Mouse (Mus musculus) right cerebral cortex, adult 18-20 months (tissue): ENCODE results near the gene Klf4.

Experiments used
- DNase-seq: peaks from one replicate; pipeline ENCODE4 v3.0.0; 2022; ENCODE audit warnings: mixed read lengths

The Klf4 gene

DNA sequence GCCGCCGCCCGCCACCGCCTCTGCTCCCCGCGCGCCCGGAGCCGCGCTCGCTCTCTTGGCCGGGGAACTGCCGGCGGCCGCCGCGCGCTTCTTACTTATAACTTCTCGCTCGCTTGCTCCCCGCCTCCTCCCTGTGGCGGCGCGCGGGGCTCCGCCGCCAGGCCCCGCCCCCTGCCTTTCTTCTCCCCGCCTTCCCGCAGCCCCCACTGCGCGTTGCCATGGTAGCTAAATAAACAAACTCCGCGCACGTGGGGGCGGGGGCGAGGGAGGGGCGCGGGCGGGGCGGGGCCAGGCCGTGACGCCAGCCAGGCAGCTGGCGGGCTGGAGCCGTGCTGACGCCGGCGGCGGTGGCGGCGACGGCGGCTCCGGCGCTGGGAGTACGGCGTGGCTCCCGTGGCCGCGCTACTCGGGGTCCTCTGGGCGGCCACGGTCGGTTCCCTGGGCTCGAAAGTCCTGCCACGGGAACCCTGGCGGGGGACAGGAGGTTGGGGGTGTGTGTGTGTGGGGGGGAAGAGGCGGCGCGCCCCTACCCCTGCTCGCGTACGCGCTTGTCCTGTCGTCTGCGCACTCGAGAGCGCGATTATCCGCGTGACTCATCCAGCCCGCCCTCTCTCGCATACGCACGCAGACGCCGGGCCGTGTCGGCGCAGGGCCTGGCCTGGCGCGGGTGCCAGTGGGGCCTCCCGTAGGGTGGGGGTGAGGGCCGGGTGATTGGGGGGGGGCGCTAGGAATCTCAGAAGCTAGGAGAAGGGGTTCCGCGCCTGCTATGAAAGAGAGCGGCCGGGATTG is at the start of gene Klf4:
Gene Klf4 (minus strand): TSS at position 60 of the 789 bp plus-strand sequence.
- peak; percentile 92 for DNase-seq

DNA sequence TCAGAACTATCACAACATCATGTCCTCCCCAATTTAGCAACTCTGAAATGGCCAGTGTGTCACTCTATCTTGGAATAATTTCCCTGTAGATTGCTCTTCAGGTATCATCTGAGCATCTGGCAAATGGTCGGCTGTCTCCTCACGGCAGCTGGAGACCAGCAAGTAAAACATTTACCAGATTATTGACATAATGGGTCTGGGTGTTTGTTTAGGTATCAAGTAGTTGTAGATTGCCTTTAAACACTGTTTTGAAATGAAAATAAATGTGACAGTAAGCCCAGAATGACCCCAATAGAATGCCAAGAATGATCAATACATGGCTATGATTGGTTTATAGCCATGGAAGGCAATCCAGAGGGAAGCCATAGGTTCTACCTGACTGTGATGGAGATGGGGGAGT is 39.2 kb upstream of the Klf4 start:
- no peak for DNase-seq

DNA sequence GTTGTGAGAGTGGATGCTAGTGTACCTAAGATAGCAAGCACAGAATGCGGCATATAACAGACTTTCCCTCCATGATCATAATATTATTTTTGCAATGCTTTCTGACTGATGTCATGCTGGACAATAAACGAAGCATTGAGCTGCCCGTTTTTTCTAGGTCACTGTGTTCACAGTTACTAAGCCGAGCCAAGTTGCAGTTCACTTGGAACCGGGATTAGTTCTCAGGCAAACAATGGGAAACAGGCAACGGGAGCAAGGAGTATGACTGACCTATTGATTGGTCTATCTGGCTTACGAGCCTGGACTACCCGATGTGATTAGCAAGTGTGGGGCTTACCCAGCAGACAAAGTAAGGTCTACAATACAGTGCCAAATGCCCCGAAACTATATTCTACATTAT is 35.7 kb upstream of the Klf4 start:
- DNase-seq = no peak

DNA sequence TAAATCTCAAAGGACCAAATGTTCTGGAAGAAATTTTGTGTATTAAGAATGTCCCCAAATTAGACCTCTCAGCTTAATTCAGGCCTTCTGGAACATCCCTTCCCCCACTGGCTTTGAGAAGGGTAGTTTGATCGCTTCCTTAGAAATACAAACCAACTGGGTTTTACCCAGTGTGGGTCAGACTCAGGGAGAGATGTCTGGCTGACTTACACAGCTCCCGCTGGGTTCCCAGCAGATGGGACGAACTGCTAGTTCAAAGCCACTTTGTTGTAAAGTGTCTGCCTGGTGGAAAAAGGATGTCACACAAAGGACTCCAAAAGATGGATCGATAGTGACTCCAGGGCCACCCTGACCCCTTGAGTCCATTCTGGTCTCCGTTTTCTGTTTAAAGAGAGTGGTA is 35.3 kb upstream of the Klf4 start:
- no peak for DNase-seq

DNA sequence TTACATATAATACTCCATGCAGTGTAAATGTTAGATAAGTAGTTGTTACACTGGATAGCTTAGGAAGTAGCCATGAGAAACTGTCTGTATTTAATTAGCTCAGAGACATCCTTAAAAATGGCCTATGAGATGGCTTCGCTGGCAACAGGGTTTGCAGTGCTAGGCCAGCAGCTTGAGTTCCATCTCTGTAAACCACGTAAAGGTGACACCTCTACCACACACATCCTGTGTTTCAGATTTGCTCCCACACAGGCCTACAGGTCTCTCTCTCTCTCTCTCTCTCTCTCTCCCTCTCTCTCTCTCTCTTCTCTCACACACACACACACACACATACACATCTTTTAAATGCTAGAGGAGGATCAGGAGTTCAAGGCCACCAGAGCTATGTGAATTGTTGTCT is 32.1 kb upstream of the Klf4 start:
- DNase-seq = no peak

DNA sequence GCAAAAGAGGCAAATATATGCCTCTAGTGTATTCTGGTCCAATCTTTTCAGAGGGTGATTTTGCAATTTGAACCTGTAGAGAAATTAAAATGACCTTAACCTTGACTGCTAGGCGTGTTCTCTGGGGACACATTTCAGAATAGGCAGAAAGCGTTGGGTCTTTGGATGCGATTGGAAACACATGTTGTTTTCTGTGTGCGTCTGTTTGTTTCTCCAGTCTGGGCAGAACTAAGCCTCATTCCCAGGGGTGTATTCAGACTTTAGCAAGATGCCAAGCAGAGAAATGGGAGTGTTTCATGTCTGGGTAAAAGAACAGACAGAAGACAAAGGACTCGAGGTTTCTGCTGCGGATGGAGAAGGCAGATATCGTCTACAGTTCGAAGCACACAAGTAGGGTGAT is 30.8 kb upstream of the Klf4 start:
- no peak for DNase-seq

DNA sequence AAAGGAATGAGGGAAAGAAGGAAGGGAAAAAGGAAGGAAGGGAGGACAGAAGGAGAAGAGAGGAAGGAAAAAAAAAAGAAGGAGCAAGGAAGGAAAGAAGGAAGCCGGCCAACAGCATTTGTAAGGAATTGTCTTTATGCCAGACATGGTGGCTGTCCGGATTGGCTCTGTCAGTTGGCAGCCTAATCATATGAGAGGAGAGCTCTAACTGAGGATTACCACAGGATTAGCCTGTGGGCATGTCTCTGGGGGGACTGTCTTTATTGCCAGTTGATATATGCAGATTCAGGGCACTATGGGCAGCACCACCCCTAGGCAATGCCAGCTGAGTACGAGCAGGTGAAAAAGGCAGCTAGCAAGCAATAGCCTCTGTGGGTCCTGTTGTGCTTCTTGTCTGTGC is 29.8 kb upstream of the Klf4 start:
- no peak for DNase-seq

DNA sequence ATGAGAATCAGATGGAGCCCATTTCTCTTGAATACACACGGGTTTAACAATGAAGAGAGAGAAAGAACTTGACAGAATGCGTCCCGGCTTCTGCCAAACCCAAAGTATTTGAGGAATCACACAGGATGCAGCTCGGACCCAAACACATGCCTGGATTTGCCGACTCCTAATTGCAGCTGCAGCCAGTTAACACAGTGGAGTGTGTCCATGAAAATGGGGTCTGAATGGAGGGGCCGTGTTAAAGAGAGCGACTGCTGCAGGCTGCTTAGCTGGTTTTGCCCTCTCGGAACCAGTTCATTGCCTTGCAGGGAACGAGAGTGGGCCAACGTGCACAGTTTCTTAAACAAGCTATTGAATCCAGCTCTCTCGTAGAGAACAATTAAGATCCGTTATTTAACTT is 14.6 kb upstream of the Klf4 start:
- no peak for DNase-seq

DNA sequence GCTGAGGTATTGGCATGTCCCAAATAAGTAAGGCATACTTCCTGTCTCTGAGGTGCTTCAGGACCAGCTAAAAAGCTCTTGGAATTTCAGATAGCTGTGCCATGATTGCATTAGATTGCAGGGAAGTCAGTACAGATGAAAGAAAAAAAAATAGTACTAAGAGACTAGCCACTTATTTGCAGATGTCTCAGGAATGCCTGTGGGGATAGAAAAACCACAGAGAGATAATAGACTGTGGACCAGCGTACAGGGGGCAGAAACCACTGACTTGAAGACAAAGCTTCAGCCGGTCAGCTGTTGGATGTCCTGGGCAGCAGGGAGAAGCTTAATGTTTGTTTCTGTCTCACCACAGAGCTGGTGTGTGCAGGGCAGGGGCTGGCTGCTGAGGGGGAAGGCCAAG is 10.5 kb upstream of the Klf4 start:
- no peak for DNase-seq

DNA sequence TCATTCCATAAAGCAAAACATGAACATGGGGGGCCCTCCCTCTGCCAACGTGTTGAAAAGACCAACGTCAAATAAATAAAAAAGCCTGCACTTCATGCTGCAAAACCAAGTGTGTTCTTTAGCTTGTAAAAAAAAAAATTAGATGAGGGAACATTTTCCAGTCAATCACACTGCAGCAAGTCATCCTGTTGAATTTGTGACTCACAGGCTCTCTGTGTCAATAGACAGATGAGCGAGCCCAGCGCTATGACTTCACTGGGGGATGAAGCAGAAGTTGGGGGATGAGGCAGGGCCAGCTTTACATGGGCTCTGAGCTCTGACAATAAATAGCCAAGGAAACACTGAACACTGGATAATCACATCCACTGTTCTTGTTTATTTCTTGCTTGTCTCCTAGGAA is 9.4 kb upstream of the Klf4 start:
- no peak for DNase-seq

DNA sequence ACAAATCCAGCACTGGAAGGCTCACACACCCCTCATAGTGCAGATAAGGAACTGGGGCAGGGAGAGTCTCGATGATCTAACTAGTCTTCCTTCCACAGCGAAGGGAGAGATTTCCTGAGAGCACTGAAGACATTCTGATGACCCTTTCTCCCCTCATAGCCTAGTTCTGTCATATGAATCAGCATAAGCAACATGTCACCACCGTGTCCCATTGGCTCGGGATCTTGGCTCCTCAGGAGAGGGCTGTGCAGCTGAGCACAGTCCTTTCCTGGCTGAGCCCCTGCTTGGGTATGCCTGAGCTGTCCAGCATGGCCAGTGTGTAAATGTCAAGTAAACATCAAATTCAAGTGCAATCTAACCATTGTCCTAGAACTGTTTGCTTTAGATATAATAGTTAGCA is 9.0 kb upstream of the Klf4 start:
- no peak for DNase-seq

DNA sequence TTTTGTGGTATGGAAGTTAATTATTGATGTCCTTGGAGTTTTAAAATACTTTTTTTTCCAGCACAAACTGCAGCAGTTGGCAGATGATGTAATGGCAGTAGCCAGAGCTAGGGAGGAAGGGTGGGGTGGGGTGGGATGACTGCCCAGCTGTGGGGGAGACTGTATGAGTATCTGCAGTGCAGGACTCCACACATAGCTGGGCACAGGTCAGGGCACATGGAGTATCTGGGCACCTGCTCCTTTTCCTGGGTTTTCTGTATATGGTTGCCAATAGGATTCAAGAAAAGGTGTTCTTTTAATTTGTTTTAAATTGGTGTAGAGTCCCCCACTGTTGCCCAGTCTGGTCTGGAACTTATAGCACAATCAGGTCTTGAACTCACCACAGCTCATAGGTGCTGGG is 2.7 kb upstream of the Klf4 start:
- DNase-seq = no peak

DNA sequence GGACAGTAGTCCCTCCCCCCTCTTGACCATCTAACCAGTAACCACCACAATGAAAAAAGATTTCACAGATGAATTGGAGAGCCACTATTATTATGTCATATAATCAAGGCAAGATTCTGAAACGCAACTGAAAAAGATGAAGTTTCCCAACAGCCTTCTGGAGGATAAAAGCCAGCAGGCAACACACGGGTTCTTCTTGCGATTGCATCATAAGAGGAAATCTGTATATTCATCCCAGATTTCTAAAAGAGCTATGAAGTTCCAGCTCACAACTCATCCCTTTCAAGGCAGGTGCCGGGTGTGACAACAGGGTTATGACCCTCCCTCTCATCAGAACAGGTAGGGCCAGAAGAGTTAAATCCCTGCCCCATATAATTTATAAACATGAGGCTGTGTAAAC is 2.2 kb upstream of the Klf4 start:
- DNase-seq = no peak

DNA sequence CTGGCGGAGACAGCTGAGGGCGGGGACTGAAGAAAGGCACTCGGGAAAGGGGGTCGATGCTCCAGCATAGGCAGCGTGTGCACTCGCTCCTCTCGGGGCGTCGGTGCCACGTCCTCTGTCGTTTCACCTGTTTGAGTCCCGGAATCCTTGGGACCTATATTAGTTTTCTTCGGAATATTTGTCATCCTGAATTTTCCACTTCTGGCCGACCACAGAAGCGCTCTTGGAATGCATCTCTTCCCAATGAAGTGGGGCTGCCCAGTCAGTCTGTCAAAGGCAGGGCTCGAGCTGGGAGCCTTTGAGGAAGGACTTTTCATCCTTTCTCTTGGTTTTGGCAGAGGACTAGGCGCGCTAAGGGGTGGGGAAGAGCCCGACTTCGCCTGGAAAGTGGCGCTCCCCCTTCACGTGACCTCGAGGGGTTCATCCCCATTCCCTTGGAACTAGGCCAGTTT is 1.6 kb upstream of the Klf4 start:
- DNase-seq = no peak

DNA sequence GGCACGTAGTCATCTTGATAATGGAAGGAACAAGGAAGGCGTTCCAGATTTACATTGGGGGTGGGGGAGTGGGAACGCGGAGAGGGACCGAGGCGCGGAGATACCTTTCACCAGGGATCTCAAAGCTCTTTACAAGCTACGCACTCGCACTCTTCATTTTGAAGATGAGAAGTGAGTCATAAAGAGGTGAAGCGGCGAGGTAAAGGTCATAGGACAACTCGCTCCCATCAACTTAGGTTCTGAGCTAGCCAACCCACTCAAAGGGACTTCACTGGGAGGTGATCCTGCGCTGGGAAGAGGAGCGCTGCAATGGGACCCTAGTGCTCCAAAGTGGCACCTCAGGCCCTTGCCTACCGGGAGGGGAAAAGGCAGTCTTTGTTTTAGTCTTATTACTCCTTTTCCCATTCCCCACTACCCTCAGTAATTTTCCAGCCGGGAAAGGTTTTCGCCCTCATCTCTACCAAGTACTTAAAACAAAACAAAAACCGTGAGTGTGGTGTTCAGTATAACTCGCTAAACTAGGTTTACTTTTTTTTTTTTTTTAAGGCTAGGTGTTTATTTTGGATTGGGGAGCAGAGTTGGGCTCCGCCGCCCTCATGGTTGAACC is 1.0 kb upstream of the Klf4 start:
- DNase-seq = no peak

DNA sequence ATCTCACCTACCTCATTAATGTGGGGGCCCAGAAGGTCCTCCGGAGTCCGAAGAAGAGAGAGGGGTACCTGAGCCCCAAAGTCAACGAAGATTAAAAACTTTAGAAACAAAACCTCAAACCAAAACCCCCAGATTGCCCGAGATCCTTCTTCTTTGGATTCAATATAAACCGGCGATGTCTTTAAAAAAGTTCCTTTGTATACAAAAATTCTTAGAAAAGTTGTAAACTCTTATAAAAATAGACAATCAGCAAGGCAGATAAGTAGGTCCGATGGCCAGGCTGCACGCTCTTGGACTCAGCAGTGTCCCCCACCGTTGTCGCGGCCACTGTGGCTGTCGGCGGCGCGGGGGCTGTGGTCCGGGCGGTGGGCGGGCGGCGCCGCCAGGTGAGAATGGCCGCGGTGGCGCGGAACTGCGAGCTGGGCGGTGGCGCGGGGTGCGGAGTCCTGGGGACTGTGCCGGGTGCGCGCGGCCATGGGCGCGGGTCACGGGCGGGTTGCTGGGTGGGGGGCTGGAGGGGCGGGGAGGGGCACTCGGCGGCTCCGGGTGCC is 335 bp downstream of the Klf4 start:
- DNase-seq = no peak

DNA sequence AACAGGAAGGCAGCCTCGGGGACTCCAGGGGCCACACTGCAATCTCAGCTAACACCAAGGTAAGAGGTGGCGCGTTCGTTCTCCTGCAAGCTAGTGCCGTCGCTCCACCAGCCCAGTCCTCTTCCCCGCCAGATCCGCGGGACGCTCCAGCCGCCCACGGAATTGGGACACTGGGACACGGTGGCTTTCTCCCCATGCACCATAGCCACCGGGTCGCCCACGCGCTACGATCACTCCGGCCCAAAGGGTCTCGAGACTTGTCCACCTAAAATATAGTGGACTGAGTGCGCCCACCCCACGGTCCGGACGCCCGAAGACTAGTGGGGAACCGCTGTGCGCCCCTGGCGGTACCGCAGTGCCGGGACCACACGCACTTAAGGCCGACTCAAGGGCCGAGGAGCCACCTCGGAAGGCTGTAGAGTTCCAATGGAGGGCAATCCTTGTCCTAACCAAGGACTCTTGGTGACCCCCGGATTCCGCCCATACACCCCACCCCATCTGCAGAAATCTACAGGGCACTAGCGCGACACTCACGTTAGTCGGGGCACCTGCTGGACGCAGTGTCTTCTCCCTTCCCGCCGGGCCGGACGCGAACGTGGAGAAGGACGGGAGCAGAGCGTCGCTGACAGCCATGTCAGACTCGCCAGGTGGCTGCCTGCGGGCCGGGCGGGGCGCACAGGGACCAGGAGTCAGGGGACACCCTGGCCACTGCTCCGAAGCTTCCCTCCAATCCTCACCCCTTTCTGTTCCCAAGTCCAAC is 990 bp downstream of the Klf4 start:
- peak; percentile 10 for DNase-seq

DNA sequence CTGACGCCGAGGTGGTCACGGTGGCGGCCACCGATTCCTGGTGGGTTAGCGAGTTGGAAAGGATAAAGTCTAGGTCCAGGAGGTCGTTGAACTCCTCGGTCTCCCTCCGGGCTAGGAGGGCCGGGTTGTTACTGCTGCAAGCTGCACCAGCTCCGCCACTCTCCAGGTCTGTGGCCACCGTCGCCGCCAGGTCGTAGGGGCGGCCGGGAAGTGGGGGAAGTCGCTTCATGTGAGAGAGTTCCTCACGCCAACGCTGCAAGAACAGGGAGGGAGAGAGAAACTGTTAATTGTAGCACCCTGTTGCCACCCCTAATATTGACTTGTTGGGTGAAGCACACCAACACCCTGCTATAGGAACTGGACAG is 1.6 kb downstream of the Klf4 start:
- no peak for DNase-seq

DNA sequence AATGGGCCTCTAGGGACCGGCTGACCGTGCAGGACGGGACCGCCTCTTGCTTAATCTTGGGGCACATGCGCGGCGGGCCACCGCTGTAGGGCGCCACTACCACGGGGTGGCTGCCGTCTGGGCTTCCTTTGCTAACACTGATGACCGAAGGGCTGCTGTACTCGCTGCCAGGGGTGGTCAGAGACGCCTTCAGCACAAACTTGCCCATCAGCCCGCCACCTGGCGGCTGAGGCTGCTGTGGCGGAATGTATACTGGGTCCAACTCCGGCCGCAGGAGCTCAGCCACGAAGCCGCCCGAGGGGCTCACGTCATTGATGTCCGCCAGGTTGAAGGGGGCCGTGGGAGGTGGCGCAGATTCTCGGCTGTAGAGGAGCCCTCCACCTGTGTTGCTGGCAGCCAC is 2.0 kb downstream of the Klf4 start:
- DNase-seq = peak; percentile 66

DNA sequence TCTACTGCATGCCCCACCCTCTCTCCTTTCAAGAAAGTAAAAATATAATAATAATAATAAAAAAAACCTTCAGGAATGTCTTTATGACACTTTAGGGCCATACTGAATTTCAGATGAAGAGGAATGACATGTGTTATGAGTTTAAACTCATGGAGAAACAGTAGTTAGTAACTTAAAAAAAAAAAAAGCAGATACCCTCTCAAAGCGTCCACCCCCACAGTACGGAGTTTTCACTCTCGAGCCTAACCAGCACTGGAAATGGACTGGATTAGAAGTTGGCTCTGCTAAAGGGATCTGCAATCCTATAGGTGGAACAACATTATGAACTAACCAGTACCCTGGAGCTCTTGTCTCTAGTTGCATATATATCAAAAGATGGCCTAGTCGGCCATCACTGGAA is 3.9 kb downstream of the Klf4 start:
- DNase-seq = no peak

DNA sequence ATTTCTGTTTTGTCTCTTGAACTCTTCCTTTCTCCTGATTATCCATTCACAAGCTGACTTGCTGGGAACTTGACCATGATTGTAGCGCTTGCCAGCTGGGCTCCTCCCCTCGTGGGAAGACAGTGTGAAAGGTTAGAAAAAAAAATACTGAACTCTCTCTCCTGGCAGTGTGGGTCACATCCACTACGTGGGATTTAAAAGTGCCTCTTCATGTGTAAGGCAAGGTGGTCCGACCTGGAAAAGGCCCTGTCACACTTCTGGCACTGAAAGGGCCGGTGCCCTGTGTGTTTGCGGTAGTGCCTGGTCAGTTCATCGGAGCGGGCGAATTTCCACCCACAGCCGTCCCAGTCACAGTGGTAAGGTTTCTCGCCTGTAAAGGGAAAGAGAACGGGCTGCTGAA is 4.3 kb downstream of the Klf4 start:
- no peak for DNase-seq

DNA sequence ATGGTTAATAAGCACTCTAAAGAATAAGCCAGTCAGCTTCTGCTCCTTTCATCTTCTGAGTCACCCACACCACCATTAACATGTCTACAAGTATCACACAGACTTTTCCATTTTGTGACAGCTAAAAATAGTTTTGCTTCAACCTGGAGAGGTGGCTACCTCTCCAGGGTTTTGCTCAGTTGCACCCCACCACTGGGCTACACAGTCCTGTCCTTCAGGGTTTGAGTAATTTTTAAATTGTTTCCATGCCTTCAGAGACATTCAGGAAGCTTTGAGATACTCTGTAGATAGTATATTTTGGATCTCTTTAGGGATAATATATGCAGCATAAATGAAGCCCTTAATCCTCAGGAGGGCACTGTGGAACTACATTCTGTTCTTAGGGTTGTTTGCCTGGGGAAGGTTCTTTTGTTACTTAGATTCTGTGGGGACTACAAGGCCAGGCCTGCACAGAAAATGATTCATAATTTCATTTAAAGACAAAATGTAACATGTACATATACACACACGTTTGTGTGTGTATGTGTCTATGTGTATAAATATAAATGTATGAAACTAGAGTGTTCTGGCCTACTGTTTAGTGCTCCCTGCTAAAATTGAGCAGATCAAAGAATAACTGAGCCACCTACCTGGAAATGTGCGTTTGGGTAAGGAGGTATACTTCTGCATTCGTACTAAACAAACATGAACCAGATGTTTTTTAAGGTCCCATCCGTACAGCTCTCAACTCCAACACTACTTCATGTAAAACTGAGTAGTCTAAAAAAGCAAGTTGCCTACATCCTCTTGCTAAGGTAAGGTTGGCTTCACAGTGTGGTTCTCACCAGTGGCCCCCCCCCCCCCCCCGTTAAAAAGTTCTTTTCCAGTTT is 5.8 kb downstream of the Klf4 start:
- no peak for DNase-seq

DNA sequence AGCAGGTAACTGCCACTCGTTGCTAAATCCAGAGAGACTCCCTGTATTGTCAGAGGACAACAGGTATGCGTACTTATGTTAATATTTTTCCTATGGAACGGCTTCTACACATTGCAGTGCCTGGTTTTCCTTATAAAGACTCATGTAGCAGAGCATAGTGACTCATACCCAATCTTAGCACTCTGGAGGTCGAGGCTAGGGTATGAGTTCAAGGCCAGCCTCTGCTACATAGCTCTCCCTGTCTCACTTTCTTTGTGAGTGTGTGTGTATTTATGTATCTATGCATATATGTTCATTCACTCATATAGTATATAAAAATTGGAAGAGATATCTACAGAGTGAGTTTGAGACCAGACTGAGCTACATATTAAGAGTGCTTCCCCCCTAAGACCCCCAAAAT is 8.3 kb downstream of the Klf4 start:
- DNase-seq = no peak
